Mouse (Mus musculus) cerebellum, adult 2 months (tissue): Measurements from ENCODE around the gene 4921501E09Rik.

ENCODE experiments used
- CTCF ChIP-seq: fragments of 200-500 bp; IDR thresholded peaks from 2 replicates; pipeline ENCODE4 v1.5.1; 2011; ENCODE audit warnings: low read depth, mild to moderate bottlenecking, control low read depth, low read length, moderate library complexity, borderline replicate concordance; ENCODE audit not compliant: insufficient read depth
- POLR2A ChIP-seq: fragments of 200-500 bp; IDR thresholded peaks from 2 replicates; pipeline ENCODE4 v1.6.1; 2011; ENCODE audit warnings: low read length, control low read depth, borderline replicate concordance; ENCODE audit not compliant: insufficient read depth

DNA sequence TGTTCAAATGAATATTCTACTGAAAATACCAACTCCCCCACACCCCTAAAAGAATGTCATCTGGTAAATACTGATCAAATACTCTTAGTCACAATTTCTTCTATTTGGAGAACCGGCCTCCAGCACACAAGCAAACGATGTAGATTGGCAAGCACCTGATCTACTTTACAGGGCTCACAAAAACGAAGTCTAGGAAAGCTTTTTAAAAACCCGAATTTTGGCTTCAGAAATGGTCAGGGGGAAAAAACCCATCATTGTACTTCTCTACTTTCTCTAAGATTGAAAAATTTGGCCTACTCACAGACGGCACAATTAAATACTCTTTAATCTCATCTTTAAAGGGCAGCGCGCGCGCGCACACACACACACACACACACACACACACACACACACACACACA lies 35.5 kb downstream of the 4921501E09Rik start:
- TF ChIP-seq CTCF = no peak
- TF ChIP-seq POLR2A = no peak
